Mouse (Mus musculus) C2C12 (cell line): ENCODE results near the gene Pigu.

Source experiments
- CEBPB ChIP-seq: IDR thresholded peaks from one replicate; pipeline ENCODE4 v1.6.1; 2011; ENCODE audit warnings: low read depth, mild to moderate bottlenecking, control low read depth, moderate library complexity
- CTCF ChIP-seq: IDR thresholded peaks from one replicate; pipeline ENCODE4 v1.5.1; 2011; ENCODE audit not compliant: control insufficient read depth, insufficient read depth, insufficient read length
- FOSL1 ChIP-seq: IDR thresholded peaks from one replicate; pipeline ENCODE4 v1.8.0; 2011; ENCODE audit warnings: mild to moderate bottlenecking, low read length; ENCODE audit not compliant: poor library complexity, insufficient read depth, severe bottlenecking
- MAX ChIP-seq: IDR thresholded peaks from one replicate; pipeline ENCODE4 v1.6.1; 2011; ENCODE audit warnings: mild to moderate bottlenecking, control low read depth
- MYOD1 ChIP-seq: IDR thresholded peaks from one replicate; pipeline ENCODE4 v1.6.1; 2011; ENCODE audit warnings: low read depth; ENCODE audit not compliant: control insufficient read depth, insufficient read length

DNA sequence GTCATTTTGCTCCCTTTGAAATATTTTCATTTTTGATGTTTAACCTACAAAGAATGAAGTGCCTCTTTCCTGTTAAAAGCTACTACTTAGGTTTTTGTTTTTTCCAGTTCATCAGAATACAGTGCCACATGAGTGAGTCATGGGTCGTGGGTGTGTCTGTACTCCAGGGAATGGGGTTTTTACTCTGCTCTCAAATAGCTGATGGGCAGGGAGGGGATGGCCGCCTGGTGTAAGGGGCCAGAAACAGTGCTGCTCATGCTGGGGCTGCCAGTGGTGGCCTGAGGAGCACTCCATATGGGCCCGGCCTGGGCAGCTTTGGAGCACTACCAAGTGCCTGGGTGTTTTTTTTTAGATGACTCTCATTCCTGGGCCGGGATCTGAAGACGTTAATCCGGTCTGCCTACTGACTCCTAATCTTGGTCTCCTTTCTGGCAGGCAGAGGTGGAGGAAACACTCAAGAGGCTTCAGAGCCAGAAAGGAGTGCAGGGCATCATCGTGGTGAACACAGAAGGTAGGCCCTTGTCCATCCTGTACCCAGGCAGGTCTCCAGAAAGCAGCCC is 114.9 kb downstream of the Pigu start:
- no peak for TF ChIP-seq CEBPB
- no peak for TF ChIP-seq CTCF
- TF ChIP-seq MYOD1 = no peak
- TF ChIP-seq MAX = peak; percentile 29
- no peak for TF ChIP-seq FOSL1
